Mouse (Mus musculus): ENCODE data around the gene Gm10912.
"Not testable (repeated sequence)": the region's sequence is repeated elsewhere in the genome, so short reads cannot be mapped to it uniquely, and the experiment has no call there.

Gene Gm10912

DNA sequence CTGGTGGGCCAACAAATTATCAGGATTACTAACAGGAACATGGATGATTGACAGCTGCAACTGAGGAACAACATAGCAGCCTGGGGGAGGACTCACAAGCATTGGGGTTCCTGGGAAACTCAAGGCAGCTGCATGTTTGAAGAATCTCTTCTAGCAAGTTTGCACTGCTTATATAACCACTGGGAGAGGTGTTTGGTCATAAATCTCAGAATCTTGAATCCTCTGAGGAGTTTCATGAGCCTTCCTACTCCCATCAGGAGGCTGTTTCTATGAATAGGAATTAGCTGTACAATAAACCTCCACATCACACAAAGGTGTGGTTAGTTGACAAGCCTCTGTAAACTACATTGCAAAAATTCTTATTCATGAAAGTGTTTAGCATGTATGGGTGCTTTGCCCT lies 3.0 kb upstream of the Gm10912 start:
- intact Hi-C loops (cut with DNase I), result no loop called here

DNA sequence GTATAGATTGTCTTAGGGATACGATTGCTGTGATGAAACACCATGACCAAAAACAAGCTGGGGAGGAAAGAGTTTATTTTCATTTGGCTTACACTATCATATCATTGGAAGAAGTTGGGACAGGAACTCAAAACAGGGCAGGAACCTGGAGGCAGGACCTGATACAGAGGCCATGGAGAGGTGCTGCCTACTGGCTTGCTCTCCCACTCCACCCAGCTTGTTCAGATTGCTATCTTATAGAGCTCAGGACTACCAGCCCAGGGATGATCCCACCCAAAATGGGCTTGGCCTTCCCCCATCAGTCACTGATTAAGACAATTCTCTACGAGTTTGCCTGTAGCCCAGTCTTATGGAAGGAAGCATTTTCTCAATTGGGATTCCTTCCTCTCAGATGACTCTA lies 1.5 kb upstream of the Gm10912 start:
- intact Hi-C loops (cut with DNase I), result no loop called here

GRCm38 (mm10) chr2:104068450-104068849 lies 2.8 kb downstream of the Gm10912 start, which contains the start of gene Gm10799:
TSS of gene Gm10799 (minus strand) at chr2:104068550.
- intact Hi-C loops (cut with DNase I), result not testable (repeated sequence)

GRCm38 (mm10) chr2:104069704-104070185 lies 4.1 kb downstream of the Gm10912 start, which contains the start of gene Cd59b:
TSS of gene Cd59b (plus strand) at chr2:104069849.
- intact Hi-C loops (cut with DNase I), result no loop called here

DNA sequence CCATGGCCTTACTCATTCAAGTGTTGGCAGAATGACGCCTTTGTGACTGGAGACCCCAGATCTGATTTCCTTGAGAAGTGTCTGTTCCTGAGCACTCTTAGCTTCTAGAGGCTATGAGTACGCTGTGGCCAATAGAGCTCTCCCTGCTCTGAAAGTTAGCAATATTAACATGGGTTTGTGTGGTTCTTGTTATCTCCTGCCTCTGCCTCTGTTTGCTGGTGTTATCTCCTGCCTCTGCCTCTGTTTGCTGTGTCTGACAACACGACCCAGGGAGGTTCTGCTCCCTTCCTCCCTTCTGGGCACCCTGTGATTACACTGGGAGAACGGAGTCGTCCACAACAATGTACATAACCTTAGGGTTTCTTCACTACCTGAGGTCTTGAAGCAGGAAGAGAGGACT lies 12.7 kb downstream of the Gm10912 start:
- intact Hi-C loops (cut with DNase I), result not testable (repeated sequence)

GRCm38 (mm10) chr2:104081436-104082050 lies 15.9 kb downstream of the Gm10912 start:
- intact Hi-C loops (cut with DNase I), result not testable (repeated sequence)

GRCm38 (mm10) chr2:104082474-104082873 lies 16.8 kb downstream of the Gm10912 start:
- intact Hi-C loops (cut with DNase I), result no loop called here

- intact Hi-C loops (cut with DNase I), result not testable (repeated sequence)
Measured at GRCm38 (mm10) chr2:104084027-104084426, 18.4 kb downstream of the Gm10912 start.

DNA sequence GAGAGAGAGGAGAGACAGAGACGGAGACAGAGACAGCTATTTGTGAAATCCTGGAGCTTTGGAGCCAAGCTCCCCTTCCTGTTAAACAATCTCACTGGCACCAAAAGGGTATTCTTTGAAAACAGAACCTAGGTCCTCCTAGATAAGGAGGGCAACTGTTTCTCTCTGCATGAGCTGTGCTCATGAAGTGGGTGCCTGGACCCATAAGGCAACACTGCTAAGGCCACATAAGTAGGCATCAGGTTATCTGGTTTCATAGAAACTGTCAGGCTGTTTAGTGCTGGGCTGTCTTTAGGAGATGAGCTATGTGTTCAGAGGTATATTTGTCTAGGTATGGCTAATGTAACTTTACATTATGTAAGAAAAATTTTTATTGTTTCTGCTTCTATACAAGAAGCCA lies 21.9 kb downstream of the Gm10912 start:
- intact Hi-C loops (cut with DNase I), result not testable (repeated sequence)

GRCm38 (mm10) chr2:104093305-104093704 lies 27.7 kb downstream of the Gm10912 start:
- intact Hi-C loops (cut with DNase I), result no loop called here

GRCm38 (mm10) chr2:104095741-104096213 lies 30.2 kb downstream of the Gm10912 start, which contains the start of gene Cd59a:
TSS of gene Cd59a (plus strand) at chr2:104095801.
- intact Hi-C loops (cut with DNase I), result no loop called here

GRCm38 (mm10) chr2:104096256-104096655 lies 30.6 kb downstream of the Gm10912 start:
- intact Hi-C loops (cut with DNase I), result no loop called here

DNA sequence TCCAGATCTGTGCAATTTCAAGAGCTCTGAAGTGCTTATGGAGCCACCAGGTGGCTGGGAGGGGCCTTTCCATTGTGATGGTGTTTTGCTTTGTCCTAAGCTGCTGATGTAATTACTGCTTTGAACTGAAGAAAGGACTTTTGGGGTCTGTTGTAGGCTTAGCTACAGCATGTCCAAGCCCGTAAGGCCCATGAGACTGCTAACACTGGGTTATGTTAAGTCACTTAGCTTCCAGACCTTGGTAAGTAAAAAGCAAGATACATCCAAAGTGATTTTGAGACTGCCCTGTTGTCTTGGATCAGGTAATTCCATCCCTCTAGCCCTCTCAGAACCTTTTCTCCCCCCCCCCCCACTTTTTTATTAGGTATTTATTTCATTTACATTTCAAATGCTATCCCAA lies 31.2 kb downstream of the Gm10912 start:
- intact Hi-C loops (cut with DNase I), result not testable (repeated sequence)

DNA sequence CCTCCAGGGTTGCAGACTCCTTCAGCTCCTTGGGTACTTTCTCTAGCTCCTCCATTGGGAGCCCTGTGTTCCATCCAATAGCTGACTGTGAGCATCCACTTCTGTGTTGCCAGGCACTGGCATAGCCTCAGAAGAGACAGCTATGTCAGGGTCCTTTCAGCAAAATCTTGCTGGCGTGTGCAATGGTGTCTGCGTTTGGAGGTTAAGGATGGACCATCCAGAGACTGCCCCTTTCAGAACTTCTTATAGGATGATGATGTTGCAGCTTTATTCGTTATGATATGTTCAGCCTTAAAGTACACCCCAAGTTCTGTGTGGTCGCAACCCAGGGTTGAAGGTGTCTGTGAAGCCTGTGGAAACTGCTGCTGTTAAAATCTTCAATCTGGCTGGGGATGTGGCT lies 31.8 kb downstream of the Gm10912 start:
- intact Hi-C loops (cut with DNase I), result not testable (repeated sequence)

DNA sequence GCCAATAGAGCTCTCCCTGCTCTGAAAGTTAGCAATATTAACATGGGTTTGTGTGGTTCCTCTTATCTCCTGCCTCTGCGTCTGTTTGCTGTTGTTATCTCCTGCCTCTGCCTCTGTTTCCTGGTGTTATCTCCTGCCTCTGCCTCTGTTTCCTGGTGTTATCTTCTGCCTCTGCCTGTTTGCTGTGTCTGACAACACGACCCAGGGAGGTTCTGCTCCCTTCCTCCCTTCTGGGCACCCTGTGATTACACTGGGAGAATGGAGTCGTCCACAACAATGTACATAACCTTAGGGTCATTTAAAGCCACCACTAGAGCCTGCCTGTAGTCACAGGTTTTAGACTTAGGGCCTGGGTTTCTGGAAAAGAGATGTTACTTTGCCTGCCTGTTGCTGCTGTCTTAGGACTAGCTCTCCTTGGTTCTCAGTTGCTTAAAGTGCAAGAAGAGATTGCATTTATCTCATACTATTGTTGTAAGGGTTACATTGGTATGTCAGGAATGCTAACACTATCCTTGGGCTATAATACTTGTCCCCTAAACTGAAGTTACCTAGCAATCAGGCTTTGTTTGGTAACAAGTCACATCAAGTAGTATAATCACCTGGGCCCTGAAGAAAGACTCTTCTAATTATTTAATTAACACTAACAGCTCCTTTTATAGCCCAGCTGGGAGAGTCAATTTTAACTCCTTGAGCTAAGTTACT lies 33.1 kb downstream of the Gm10912 start:
- intact Hi-C loops (cut with DNase I), result no loop called here

DNA sequence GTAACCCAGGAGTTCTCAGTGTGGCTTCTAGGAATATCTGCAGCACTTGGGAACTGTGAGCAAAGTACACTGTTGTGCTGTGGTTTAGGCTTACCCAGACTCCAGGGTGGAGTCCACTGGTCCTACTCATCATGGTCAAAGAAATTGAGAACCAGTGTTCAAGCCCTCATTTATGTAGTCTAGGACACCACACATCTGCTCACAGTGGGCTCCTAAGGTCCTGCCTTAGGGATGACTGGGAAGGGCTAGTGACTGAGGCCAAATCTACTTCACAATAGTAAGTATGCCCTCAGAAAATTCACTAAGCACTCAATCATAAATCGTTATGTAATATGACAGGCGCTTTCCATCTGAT lies 33.6 kb downstream of the Gm10912 start:
- intact Hi-C loops (cut with DNase I), result no loop called here

DNA sequence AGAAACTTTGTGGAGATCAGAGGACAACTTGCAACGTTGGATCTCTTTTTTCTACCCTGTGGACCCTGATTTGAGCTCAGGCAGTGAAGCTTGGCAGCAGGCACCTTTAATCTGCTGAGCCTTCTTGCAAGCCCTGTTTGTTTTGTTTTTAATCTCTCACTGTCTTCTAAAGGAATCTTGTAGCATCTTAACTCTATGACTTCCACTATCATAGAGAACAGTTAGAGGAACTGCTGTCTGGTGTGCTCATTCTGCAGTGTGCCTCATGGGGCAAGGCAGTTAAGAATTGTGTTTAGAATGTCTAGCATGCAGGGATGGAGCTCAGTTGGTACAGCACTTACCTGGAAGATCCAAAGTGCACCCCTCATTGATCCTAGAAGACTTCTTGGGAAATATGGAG lies 34.3 kb downstream of the Gm10912 start:
- intact Hi-C loops (cut with DNase I), result no loop called here

GRCm38 (mm10) chr2:104104800-104105199 lies 39.2 kb downstream of the Gm10912 start:
- intact Hi-C loops (cut with DNase I), result no loop called here

DNA sequence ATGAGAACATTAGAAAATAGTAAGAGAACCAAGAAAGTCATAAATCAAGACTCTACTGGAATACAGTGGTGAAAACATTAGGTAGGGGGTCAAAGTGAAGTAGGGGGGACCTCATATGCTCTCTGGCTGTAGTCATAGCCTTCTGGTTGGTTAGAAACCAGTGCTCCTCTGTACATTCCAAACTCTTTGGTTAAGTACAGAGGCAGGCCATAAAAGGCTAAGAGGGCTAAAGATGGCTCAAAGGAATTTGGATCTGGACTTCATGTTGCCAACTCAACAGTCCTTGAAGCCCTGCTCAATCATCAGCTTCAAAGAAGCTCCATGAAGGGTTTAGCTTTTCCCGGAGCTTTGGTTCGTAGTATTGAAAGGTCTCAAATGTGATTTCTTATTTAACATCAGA lies 43.4 kb downstream of the Gm10912 start:
- intact Hi-C loops (cut with DNase I), result not testable (repeated sequence)

- intact Hi-C loops (cut with DNase I), result no loop called here
Measured at GRCm38 (mm10) chr2:104109528-104109927, 43.9 kb downstream of the Gm10912 start.

GRCm38 (mm10) chr2:104110031-104110430 lies 44.4 kb downstream of the Gm10912 start:
- intact Hi-C loops (cut with DNase I), result no loop called here

GRCm38 (mm10) chr2:104111170-104111797 lies 45.7 kb downstream of the Gm10912 start:
- intact Hi-C loops (cut with DNase I), result not testable (repeated sequence)
